Mouse (Mus musculus): Measurements from ENCODE around the gene Slc32a1.

The Slc32a1 gene

DNA sequence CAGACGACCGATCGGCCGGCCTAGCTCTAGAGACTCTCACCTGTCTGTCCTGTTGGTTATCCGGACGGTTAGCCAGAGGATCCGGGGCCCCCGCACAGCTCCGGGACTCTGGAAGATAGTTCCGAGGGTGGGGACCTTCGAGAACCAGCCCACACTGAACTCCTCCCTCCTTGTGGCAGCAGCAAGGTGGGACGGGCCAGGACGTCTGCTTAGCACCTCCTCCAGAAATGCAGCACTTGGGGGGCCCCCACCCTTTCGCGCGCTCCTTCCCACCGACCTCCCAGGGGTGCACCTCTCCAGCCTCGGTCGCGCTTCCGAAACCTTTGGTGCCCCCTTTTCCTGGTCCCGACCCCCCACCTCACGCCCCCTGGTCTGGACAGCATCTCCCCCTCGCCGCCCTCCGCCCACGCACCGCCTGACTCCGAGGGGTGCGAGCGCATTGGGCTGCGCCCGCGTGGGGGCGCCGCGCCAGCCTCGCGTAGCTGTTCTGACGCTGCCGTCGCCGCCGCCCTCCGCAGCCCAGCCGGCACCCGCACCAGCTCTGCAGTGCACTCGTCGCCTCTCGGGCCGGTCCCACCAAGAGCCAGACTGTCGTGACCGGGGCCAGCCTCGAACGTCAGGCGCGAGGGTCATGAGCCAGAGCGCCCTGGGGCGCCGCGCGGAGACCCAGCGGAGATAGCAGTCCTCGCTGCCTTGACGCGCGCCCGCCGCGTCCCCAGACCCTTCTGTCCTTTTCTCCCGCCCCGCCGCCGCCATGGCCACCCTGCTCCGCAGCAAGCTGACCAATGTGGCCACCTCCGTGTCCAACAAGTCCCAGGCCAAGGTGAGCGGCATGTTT, at the start of gene Slc32a1:
TSS of gene Slc32a1 (plus strand) at position 280 of the 838 bp plus-strand sequence.
- no peak for DNase-seq (ENCODE audit: low spot score)

- no peak for DNase-seq (ENCODE audit: low spot score)
Measured at GRCm38 (mm10) chr2:158560801-158561200, 49.8 kb upstream of the Slc32a1 start.

DNA sequence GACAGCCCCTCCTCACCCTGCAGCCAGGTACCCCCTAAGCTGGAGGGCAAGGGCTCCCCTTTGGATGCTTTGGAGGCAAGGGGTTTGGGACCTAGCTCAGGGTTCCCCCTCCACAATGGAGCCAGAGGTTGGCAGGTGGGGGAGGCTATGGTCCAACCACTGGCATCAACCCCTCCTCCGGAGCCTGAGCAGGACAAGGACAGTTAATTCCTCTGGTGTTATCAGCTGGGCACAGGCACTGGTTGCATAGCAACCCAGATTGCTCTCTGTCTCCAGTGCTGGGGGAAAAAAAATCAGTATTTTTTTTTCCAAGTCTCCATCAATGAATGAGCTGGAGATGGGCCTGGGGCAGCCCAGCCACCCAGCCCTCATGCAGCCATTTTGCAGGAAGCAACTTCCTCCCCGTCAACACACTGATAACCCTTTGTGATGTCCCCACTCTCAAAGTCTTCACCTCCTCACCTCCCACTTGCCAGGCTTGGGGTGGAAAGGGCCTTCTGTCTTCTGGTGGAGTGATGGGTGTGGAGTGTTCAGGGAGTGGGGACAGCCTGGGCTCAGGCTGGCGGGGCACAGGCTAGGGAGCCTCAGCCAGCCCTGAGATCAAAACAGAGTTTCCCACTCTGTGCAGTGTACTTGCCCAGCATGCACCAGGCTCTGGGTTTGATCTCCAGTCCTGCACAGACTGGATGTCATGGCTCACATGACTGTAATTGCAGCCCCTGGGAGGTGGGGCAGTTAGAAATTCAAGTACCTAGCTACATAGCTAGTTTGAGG, 49.0 kb upstream of the Slc32a1 start:
- DNase-seq (ENCODE audit: low spot score): no peak

DNA sequence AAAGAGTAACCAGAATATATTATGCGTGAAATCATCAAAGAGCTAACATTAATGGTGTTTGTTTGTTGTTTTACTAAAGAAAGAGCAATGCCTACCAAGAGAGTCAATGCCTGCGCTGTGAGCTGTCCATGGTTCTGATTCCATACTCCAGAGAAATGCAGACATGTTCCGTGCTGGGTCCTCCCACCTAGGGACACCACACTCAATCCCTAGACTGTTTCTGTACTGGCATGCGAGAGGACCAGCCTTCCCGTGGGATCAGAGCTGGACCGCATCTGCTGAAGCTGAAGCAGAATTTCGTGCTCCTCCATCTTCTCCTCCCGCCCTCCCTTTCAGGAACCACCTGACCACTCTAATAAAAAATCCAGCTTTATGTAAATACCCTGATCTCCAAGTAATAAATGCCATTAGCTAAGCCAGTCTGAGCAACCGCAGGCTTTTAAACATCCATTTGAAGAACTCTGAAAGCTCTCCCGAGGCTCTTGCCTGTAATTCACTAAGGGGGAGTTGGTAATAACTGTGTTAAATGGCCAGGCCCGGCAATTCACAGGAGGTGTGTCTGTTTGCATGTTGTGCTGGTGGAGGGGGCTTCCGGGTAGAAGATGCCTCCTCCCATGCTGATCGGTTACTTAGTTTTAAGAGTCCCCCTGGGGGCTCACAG, 40.0 kb upstream of the Slc32a1 start:
- peak; percentile 85 for DNase-seq (ENCODE audit: low spot score)

DNA sequence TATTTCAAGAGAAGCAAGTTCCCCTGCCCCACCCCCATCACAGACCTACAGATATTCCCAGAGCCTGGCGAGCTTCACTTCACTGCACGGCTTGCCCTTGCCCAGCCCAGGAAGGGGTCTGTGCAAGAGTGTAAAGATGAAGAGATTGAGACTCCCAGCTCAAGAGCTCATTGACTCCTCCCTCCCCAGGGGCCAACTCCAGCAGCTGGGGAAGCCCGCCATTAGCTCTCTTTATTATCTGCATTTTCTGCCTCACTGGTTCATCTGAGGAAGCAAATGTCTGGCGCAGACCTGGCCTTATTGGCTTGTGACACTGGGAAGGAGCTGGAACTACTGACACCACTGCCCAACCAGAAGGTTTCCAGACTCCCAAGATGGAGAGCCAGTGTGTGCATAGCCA, 30.6 kb upstream of the Slc32a1 start:
- no peak for DNase-seq (ENCODE audit: low spot score)

- peak; percentile 86 for DNase-seq (ENCODE audit: low spot score)
Measured at GRCm38 (mm10) chr2:158584621-158585358, 25.8 kb upstream of the Slc32a1 start.

GRCm38 (mm10) chr2:158588524-158589271, 21.9 kb upstream of the Slc32a1 start:
- DNase-seq (ENCODE audit: low spot score): no peak

DNA sequence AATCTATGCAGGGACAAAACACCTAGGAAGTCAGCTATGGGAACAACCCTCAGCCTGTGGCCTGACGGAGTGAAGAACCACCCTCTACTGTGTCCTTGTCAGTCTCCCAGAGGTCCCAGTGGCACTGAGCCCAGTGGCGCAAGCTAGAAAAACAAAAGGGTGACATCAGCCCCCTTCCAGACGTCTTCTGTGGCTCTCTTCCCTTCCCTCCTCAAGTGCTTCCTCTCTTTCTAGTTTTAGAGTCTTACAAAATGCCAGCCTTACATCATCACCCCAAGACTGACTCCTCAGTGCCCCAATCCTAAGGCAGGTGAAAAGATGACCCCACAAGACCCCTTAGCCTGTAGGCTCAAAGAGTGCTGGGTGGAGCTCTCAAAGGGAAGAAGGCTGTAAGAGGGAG, 20.1 kb upstream of the Slc32a1 start:
- no peak for DNase-seq (ENCODE audit: low spot score)

GRCm38 (mm10) chr2:158591286-158591685, 19.3 kb upstream of the Slc32a1 start:
- peak; percentile 55 for DNase-seq (ENCODE audit: low spot score)

DNA sequence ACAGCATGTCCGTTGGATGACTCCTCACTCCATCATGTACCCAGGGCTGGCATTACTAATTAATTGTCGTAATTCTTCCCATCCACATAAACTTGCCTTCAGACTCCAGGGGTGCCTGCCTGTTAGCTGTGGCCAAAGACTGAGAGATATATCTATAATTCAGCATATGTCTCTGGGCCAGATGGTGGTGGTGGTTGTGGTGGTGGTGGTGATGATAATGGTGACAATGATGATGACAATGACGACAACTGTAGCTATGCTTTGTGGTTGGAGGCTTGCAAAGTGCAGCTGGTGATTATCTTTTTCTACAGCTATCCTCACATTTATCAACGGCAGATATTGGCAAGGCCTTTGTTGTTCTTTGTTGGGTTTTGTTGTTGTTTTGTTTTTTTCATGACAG, 17.2 kb upstream of the Slc32a1 start:
- no peak for DNase-seq (ENCODE audit: low spot score)

GRCm38 (mm10) chr2:158595103-158595502, 15.5 kb upstream of the Slc32a1 start:
- peak; percentile 89 for DNase-seq (ENCODE audit: low spot score)

- DNase-seq (ENCODE audit: low spot score): no peak
Measured at GRCm38 (mm10) chr2:158595577-158595976, 15.0 kb upstream of the Slc32a1 start.

- DNase-seq (ENCODE audit: low spot score): no peak
Measured at GRCm38 (mm10) chr2:158596803-158597202, 13.8 kb upstream of the Slc32a1 start.

- DNase-seq (ENCODE audit: low spot score): no peak
Measured at GRCm38 (mm10) chr2:158600517-158600916, 10.1 kb upstream of the Slc32a1 start.

GRCm38 (mm10) chr2:158601326-158601725, 9.2 kb upstream of the Slc32a1 start:
- no peak for DNase-seq (ENCODE audit: low spot score)

- DNase-seq (ENCODE audit: low spot score): no peak
Measured at GRCm38 (mm10) chr2:158602663-158603062, 7.9 kb upstream of the Slc32a1 start.

- no peak for DNase-seq (ENCODE audit: low spot score)
Measured at GRCm38 (mm10) chr2:158606511-158606964, 4.0 kb upstream of the Slc32a1 start.

GRCm38 (mm10) chr2:158609681-158610080, 886 bp upstream of the Slc32a1 start:
- no peak for DNase-seq (ENCODE audit: low spot score)

- DNase-seq (ENCODE audit: low spot score): no peak
Measured at GRCm38 (mm10) chr2:158611326-158611719, 756 bp downstream of the Slc32a1 start.

DNA sequence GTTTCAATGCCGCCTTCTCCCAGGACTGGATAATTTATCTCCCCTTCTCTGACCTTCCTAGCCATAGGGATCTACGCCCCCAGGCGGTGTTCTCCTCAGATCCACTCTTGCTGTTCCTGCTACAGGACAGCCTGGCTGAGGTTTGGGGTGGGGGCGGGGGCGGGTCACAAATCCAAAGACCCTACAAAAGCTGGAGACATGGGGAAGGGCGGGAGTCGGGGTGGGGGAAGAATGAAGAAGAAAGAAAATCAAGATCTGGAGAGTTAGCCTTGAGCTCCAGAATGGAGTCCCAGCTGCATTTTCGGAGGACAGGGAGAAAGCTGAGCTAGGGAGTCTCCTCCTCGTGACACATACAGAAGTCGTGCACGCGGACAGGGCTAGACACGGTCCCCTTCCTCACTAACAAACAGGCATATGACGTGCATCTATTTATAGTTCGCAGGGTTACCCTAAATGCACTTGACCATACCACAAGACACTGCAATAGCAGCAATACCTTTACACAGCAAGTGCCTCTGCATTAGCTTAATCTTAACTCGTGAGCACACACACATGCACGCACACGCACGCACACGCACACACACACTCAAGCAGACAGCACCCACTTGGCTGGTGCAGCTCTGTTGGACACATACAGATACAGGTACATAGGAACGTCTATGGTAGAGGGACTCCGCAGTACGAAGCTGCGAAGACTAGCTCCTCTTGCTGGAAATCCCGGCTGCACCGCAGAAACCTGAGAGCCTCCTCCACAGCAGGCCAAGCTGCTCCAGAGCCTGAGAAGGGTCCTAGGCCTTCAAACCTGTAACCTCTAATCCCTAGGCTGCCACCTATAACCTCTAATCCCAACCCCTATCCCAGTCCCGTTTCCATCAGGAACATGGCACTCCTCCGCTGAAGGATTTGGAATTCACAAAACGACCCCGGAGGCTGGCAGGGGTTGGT, 1.4 kb downstream of the Slc32a1 start:
- DNase-seq (ENCODE audit: low spot score): no peak
